Mouse (Mus musculus): ENCODE results near the gene BC035044.
"Not testable (repeated sequence)": the region's sequence is repeated elsewhere in the genome, so short reads cannot be mapped to it uniquely, and the experiment has no call there.

Gene BC035044

DNA sequence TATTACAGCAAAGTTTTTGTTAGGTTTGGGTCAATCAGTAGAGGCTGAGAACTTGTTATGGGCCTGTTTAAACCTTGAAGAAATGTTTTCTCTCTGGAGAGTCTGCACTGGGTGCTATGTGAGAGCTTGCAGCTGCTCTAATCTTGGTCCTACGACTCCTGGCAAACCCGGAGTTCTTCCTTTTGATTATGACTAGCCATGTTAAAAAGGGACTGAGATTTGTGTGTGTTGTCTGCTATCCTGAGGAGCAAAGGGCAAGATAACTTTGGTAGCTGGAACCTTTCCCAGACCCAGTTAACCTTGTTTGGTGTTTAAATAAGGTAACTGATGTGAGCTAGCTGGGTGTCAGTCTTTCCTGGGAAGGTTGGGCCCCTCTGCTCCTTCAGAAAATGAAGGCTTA lies 40.3 kb downstream of the BC035044 start:
- DNase-seq (ENCODE audit: low spot score in 2 of 2), result no peak

DNA sequence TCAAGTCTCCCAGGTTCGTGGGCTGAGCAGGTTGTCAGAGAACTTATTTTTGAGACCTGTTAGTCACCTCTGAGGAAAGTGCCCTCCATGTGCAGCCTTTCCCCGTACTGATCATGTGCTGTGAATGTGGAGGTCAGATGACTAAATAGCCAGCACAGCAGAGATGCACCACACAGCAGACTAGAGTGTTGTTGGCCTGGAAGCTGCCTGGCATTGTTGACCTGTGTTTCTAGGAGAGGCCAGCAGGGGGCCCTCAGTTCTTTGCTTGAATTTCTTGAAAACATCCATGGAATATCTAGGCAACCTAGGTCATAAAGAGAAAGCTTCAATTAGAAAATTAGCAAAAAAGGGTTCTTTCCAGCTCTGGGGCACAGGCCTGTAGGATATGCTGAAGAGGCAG lies 41.0 kb downstream of the BC035044 start:
- no peak for DNase-seq (ENCODE audit: low spot score in 2 of 2)

DNA sequence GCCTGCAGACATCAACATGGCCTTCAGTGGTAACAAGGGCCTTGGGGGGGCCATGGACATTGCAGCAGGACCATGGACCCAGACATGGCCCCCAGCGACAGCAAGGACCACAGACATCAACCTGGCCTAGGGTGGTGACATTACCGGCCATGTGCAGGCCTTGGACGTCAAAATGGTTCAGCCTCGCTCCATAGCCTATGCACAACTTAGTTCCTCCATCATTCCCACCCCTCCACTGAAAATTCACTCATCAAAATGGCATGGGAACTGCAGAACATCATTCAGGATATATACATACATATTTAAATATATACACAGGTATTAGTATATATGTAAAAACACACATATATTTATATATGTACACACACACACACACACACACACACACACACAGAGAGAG lies 43.5 kb downstream of the BC035044 start:
- DNase-seq (ENCODE audit: low spot score in 2 of 2), result no peak

GRCm38 (mm10) chr6:128845998-128846542 lies 44.9 kb downstream of the BC035044 start:
- no peak for DNase-seq (ENCODE audit: low spot score in 2 of 2)

DNA sequence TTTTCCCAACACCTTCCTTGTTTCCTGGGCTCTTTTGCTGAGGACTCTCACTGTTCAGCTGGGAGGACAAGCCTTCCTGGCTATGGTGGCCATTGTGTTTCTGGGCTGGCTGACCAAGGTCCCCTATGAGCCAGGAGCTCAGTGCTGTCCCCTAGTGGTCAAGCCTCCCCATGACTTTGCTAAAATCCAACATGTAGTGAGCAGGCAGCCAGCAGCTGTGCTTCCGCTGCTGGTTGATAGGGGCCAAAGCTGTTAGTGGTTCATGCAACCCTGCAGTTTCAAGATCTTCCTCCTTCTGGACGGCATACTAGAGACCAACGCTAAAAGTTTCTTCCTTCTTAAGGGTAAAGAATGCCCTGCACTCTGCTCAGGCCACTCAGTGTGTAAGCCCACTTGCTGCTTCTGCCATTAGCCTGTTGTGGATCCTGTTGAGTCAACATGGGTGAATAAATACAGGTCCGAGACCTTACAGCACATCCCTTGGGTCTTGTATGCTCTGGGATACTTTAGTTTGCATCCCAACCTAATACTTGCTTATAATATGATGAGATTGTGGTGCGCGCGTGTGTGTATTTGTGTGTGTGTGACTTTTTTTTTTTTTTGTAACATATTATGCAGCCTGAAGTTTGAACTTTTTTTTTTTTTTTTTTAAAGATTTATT lies 45.5 kb downstream of the BC035044 start:
- peak; percentile 88 to 92 for DNase-seq (ENCODE audit: low spot score in 2 of 2)

GRCm38 (mm10) chr6:128844586-128845080 lies 46.3 kb downstream of the BC035044 start:
- no peak for DNase-seq (ENCODE audit: low spot score in 2 of 2)

- DNase-seq (ENCODE audit: low spot score in 2 of 2), result no peak
Observed at GRCm38 (mm10) chr6:128844131-128844530, 46.8 kb downstream of the BC035044 start.

- DNase-seq (ENCODE audit: low spot score in 2 of 2), result peak; percentile 69 to 82
Observed at GRCm38 (mm10) chr6:128843479-128843992, 47.4 kb downstream of the BC035044 start.

DNA sequence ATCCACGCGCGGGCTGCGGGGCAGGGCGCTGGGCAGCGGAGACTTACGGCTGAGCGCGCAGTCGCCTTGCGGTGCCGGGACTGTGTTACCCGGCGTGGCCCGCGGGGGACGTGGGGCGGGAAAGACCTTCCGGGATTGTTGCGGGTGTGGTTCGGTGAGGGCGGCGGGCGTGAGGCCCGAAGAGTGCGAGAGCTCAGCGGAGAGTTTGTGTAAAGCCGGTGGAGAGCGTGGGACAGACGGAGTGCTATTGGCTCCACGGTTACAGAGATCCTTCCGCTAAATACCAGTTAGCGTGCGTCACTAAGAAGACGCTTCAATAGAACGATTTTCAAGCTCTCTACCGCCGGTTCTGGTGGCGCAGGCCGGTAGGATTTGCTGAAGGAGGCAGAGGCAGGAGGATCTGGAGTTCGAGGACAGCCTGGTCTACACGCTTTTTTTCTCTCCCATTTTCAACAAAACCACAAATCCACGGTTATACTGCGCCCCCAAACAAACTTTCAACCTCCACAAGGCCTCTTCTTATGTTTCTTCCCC lies 47.9 kb downstream of the BC035044 start:
- peak; percentile 92 to 94 for DNase-seq (ENCODE audit: low spot score in 2 of 2)

DNA sequence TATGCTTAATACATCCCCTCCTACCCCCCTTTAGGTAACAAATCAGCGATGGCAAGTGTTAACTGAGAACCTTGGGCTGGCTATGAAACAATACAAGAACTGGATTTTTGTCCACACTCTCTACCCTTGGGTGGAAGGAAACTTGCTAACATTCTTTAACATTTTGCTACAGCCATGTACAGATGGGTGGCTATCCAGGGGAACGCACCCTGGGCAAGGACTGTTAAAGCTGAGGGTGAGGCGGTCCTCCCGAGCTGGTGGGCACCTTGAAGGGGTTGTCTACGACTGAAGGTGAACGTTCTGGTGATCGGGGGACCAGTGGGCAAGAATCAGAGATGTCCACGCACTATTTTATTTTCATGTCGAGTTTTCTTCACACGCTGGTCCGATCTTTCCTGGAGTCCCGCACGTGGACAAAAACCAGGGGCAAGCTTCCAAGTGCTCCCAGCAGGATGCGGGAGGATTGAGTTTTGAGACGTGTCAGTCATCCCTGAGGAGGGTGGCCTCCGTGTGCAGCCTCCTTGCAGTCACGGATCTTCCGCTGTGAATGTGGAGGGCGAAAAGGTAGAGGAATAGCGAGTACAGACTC lies 48.5 kb downstream of the BC035044 start:
- DNase-seq (ENCODE audit: low spot score in 2 of 2), result no peak

DNA sequence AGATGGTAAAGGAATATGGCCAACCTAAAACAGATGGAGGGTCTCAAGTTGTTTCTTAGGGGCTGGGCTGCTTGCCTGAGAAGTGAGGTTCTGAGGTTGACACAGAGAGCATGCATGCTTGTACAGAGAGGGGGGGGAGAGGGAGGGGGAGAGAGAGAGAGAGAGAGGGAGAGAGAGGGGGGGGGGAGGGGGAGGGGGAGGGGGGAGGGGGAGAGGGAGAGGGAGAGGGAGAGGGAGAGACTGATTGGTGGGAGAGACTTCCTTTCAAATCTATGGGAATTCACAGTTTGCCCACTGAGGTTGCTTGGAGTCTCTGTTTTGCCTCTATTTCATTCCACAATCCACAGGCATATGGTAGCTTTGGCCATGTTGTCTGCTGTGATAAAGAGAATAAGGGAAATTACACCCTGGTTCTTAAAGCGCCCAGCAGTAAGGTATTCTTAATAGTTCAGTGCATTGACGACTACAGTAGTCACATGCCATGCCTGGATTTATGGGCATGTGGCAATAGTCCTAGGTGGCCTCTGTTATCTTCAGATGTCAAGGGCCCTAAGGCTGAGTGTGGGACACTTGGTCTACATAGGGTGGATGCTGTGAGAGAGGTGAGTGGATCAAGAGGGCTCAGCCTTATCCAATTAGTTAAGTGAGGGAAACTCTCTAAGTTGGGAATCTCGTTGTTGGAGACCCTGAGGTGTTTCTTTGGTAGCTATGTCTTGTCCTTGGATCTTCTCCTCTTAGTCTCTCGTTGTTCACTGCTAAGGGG lies 49.4 kb downstream of the BC035044 start:
- DNase-seq (ENCODE audit: low spot score in 2 of 2), result no peak

GRCm38 (mm10) chr6:128840669-128841068 lies 50.3 kb downstream of the BC035044 start:
- not testable (repeated sequence) for DNase-seq (ENCODE audit: low spot score in 2 of 2)

- no peak for DNase-seq (ENCODE audit: low spot score in 2 of 2)
Observed at GRCm38 (mm10) chr6:128839921-128840320, 51.0 kb downstream of the BC035044 start.

GRCm38 (mm10) chr6:128839266-128839771 lies 51.6 kb downstream of the BC035044 start:
- DNase-seq (ENCODE audit: low spot score in 2 of 2), result peak; percentile 86 to 91

- peak; percentile 84 to 92 for DNase-seq (ENCODE audit: low spot score in 2 of 2)
Observed at GRCm38 (mm10) chr6:128838342-128839265, 52.3 kb downstream of the BC035044 start.

- DNase-seq (ENCODE audit: low spot score in 2 of 2), result no peak
Observed at GRCm38 (mm10) chr6:128837454-128838341, 53.2 kb downstream of the BC035044 start.

GRCm38 (mm10) chr6:128836955-128837334 lies 54.0 kb downstream of the BC035044 start:
- DNase-seq (ENCODE audit: low spot score in 2 of 2), result no peak

GRCm38 (mm10) chr6:128836191-128836954 lies 54.6 kb downstream of the BC035044 start:
- no peak for DNase-seq (ENCODE audit: low spot score in 2 of 2)

DNA sequence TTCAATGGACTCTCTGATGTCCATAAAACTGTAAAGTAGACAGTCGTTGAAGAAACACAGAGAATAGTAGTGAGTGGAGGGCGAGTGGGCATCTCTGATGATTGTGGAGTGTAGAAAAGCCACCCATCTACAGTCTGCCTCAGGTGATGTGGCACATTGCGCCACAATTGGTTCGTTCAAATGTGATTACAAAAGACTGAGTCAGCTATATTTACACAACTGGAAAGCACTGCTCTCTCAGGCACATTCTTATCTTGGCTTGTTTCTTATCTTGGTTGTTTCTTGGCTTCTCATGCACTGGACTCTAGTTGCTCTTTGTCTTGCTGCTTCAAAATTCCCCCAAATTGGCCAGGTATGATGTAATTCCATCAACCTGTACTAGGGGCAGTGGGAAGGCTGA lies 55.4 kb downstream of the BC035044 start:
- DNase-seq (ENCODE audit: low spot score in 2 of 2), result no peak
